Mouse (Mus musculus) embryonic facial prominence, embryonic 13.5 days (tissue): ENCODE measurements at regions not wholly inside any gene's neighbourhood (a gene's known extent, or its start where the extent isn't known, plus 50 kb on each side); places are given as distances from the start of the nearest gene placed in this dataset.
"Not testable (repeated sequence)": the region's sequence is repeated elsewhere in the genome, so short reads cannot be mapped to it uniquely, and the experiment has no call there.

Source experiments
- ATAC-seq: fragments of 200-750 bp; cut with Nextera tagmentation; 2 replicates; pipeline ENCODE4 v1.8.0; 2017; ENCODE audit warnings: low read depth; ENCODE audit not compliant: insufficient number of reproducible peaks, insufficient read depth, low FRiP score, low TSS enrichment
- H3K27ac ChIP-seq: fragments of 300-500 bp; sonication (generic); 2 replicates; pipeline ENCODE4 v1.5.1; 2015; ENCODE audit warnings: moderate library complexity, mild to moderate bottlenecking, inconsistent platforms
- H3K27me3 ChIP-seq: fragments of 300-500 bp; sonication (generic); 2 replicates; pipeline ENCODE4 v1.6.1; 2015; ENCODE audit warnings: mild to moderate bottlenecking, inconsistent platforms
- H3K36me3 ChIP-seq: fragments of 300-500 bp; sonication (generic); 2 replicates; pipeline ENCODE4 v1.6.1; 2015; ENCODE audit warnings: mild to moderate bottlenecking, inconsistent platforms
- H3K4me1 ChIP-seq: fragments of 300-500 bp; sonication (generic); 2 replicates; pipeline ENCODE4 v1.6.1; 2015; ENCODE audit warnings: inconsistent platforms
- H3K4me2 ChIP-seq: fragments of 300-500 bp; sonication (generic); 2 replicates; pipeline ENCODE4 v1.6.1; 2015; ENCODE audit warnings: moderate library complexity, mild to moderate bottlenecking, inconsistent platforms
- H3K4me3 ChIP-seq: fragments of 300-500 bp; sonication (generic); 2 replicates; pipeline ENCODE4 v1.5.1; 2015; ENCODE audit warnings: mild to moderate bottlenecking, inconsistent platforms
- H3K9ac ChIP-seq: fragments of 300-500 bp; sonication (generic); 2 replicates; pipeline ENCODE4 v1.6.1; 2015; ENCODE audit warnings: mild to moderate bottlenecking, inconsistent platforms
- H3K9me3 ChIP-seq: fragments of 300-500 bp; sonication (generic); 2 replicates; pipeline ENCODE4 v1.6.1; 2016; ENCODE audit warnings: inconsistent platforms
- whole genome bisulfite sequencing: fragments of 180-500 bp; shearing (Covaris S2); methylation state at CpG from one replicate; pipeline ENCODE4 v1.1.7; 2015; ENCODE audit warnings: mixed read lengths; 5-methylcytosine and 5-hydroxymethylcytosine counted together

- 90% methylated on average over 3 of the region's 3 CpGs for WGBS
- ATAC-seq = no peak
These were observed 128.9 kb upstream of the Gm527 start for GRCm38 (mm10) chr12:64788761-64789160.

GRCm38 (mm10) chr12:64808492-64808891 is 109.2 kb upstream of the Gm527 start:
- ATAC-seq, H3K36me3 ChIP-seq, H3K27me3 ChIP-seq, H3K9me3 ChIP-seq, H3K4me1 ChIP-seq, H3K27ac ChIP-seq, H3K9ac ChIP-seq, H3K4me2 ChIP-seq, H3K4me3 ChIP-seq: not testable (repeated sequence)
- 77% methylated on average over 2 of the region's 2 CpGs for WGBS

More at GRCm38 (mm10) chr12:64788761-64789160, 128.9 kb upstream of the Gm527 start:
- H3K27me3 ChIP-seq = no peaks in the 10 kb centered on the region
- no peak overlapping the region for H3K9ac ChIP-seq
- no peak overlapping the region for H3K4me3 ChIP-seq
- no peaks in the 10 kb centered on the region for H3K9me3 ChIP-seq
- H3K4me2 ChIP-seq = no peak overlapping the region
- H3K4me1 ChIP-seq = no peaks in the 10 kb centered on the region
- no peaks in the 10 kb centered on the region for H3K36me3 ChIP-seq
- no peak overlapping the region for H3K27ac ChIP-seq

- H3K27ac ChIP-seq = no peak overlapping the region
- no peaks in the 10 kb centered on the region for H3K36me3 ChIP-seq
- H3K9me3 ChIP-seq = no peaks in the 10 kb centered on the region
- no peak for ATAC-seq
- H3K27me3 ChIP-seq = no peaks in the 10 kb centered on the region
- H3K9ac ChIP-seq = no peak overlapping the region
- WGBS = 36% methylated on average over 1 of the region's 1 CpGs
- H3K4me2 ChIP-seq = no peak overlapping the region
- no peaks in the 10 kb centered on the region for H3K4me1 ChIP-seq
- H3K4me3 ChIP-seq = no peak overlapping the region
These were observed 107.6 kb upstream of the Gm527 start for GRCm38 (mm10) chr12:64810081-64810480.

- Histone ChIP-seq H3K27ac (no peak overlapping the region), H3K27me3 (no peaks in the 10 kb centered on the region), H3K9me3 (no peaks in the 10 kb centered on the region), H3K9ac (no peak overlapping the region), H3K4me1 (no peaks in the 10 kb centered on the region), H3K4me2 (no peak overlapping the region), H3K4me3 (no peak overlapping the region), H3K36me3 (no peaks in the 10 kb centered on the region)
- WGBS = 81% methylated on average over 6 of the region's 6 CpGs
- ATAC-seq = no peak
These were observed 101.8 kb upstream of the Gm527 start for GRCm38 (mm10) chr12:64815871-64816270.

- Histone ChIP-seq H3K4me2 (no peak overlapping the region), H3K9me3 (no peaks in the 10 kb centered on the region), H3K36me3 (no peaks in the 10 kb centered on the region), H3K4me3 (no peak overlapping the region), H3K4me1 (no peaks in the 10 kb centered on the region), H3K27me3 (no peaks in the 10 kb centered on the region), H3K27ac (no peak overlapping the region), H3K9ac (no peak overlapping the region)
- WGBS = 64% methylated on average over 9 of the region's 9 CpGs
- no peak for ATAC-seq
These were observed 100.5 kb upstream of the Gm527 start for GRCm38 (mm10) chr12:64817056-64817810.

GRCm38 (mm10) chr12:64820722-64821121 is 97.0 kb upstream of the Gm527 start:
- WGBS = 79% methylated on average over 5 of the region's 5 CpGs
- H3K4me3 ChIP-seq = no peak overlapping the region
- H3K36me3 ChIP-seq = no peaks in the 10 kb centered on the region
- no peaks in the 10 kb centered on the region for H3K9me3 ChIP-seq
- H3K9ac ChIP-seq = no peak overlapping the region
- ATAC-seq = no peak
- no peak overlapping the region for H3K4me2 ChIP-seq
- H3K27me3 ChIP-seq = no peaks in the 10 kb centered on the region
- no peaks in the 10 kb centered on the region for H3K4me1 ChIP-seq
- no peak overlapping the region for H3K27ac ChIP-seq

- Histone ChIP-seq H3K27me3 (no peaks in the 10 kb centered on the region), H3K36me3 (no peaks in the 10 kb centered on the region), H3K9me3 (no peaks in the 10 kb centered on the region), H3K27ac (no peak overlapping the region), H3K4me1 (no peaks in the 10 kb centered on the region; the same call in 1 of the 2 replicates), H3K9ac (no peak overlapping the region), H3K4me3 (no peak overlapping the region), H3K4me2 (no peak overlapping the region)
- 7% methylated on average over 1 of the region's 1 CpGs for WGBS
- ATAC-seq = no peak
These were observed 88.0 kb upstream of the Gm527 start for GRCm38 (mm10) chr12:64829662-64830249.

- Histone ChIP-seq H3K36me3 (no peaks in the 10 kb centered on the region), H3K9ac (no peak overlapping the region), H3K4me3 (no peak overlapping the region), H3K4me1 (no peaks in the 10 kb centered on the region; the same call in 1 of the 2 replicates), H3K27me3 (no peaks in the 10 kb centered on the region), H3K4me2 (peak overlapping the region; percentile 5; the same call in 1 of the 2 replicates), H3K27ac (peak overlapping the region; percentile 22; the same call in 1 of the 2 replicates), H3K9me3 (no peaks in the 10 kb centered on the region)
- 32% methylated on average over 9 of the region's 9 CpGs for WGBS
- ATAC-seq = peak; percentile 74; the same call in 1 of the 2 replicates
These were observed 85.2 kb upstream of the Gm527 start for GRCm38 (mm10) chr12:64832313-64833151.

- Histone ChIP-seq H3K9ac (no peak overlapping the region), H3K36me3 (no peaks in the 10 kb centered on the region), H3K4me3 (no peak overlapping the region), H3K9me3 (no peaks in the 10 kb centered on the region), H3K27me3 (no peaks in the 10 kb centered on the region), H3K27ac (no peak overlapping the region), H3K4me2 (no peak overlapping the region), H3K4me1 (no peaks in the 10 kb centered on the region)
- ATAC-seq = no peak
These were observed 60.0 kb upstream of the Gm527 start for GRCm38 (mm10) chr12:64857709-64858108.
